Mouse (Mus musculus): Measurements from ENCODE around the gene Lrriq4. TPM values are rescaled to one million over a fixed set of nuclear protein-coding genes. Genes with fewer than 3 reads are reported as not detected.
A peak's percentile ranks its signal among the peaks of the same experiment; 100 is the strongest.
"Not testable (repeated sequence)": the region's sequence is repeated elsewhere in the genome, so short reads cannot be mapped to it uniquely, and the experiment has no call there.

Gene Lrriq4
- total RNA-seq, 2 experiments from 2014 or later, result not detected

GRCm38 (mm10) chr3:30655937-30656336 lies 11.6 kb downstream of the Lrriq4 start:
- intact Hi-C loops (cut with DNase I), result no loop called here
- no peak for DNase-seq

GRCm38 (mm10) chr3:30658486-30658885 lies 14.2 kb downstream of the Lrriq4 start:
- DNase-seq, result no peak
- intact Hi-C loops (cut with DNase I), result no loop called here

GRCm38 (mm10) chr3:30683190-30683589 lies 38.9 kb downstream of the Lrriq4 start:
- intact Hi-C loops (cut with DNase I), result no loop called here
- DNase-seq, result no peak

- no peak for DNase-seq
- intact Hi-C loops (cut with DNase I), result no loop called here
Measured at GRCm38 (mm10) chr3:30687216-30687615, 42.9 kb downstream of the Lrriq4 start.

GRCm38 (mm10) chr3:30690976-30691375 lies 46.7 kb downstream of the Lrriq4 start:
- no peak for DNase-seq
- intact Hi-C loops (cut with DNase I), result no loop called here

- intact Hi-C loops (cut with DNase I), result loop anchor here (1.0 to 5.0 kb wide), 5 partner anchors 97 to 443 kb away; partner anchors contain the start of gene Sec62
- DNase-seq, result no peak
Measured at GRCm38 (mm10) chr3:30695661-30696060, 51.4 kb downstream of the Lrriq4 start.

- intact Hi-C loops (cut with DNase I), result loop anchor here (1.0 to 5.0 kb wide), 5 partner anchors 96 to 442 kb away; partner anchors contain the start of gene Sec62
- DNase-seq, result peak; percentile 66 to 81
Measured at GRCm38 (mm10) chr3:30696346-30696745, 52.0 kb downstream of the Lrriq4 start.

GRCm38 (mm10) chr3:30697891-30698290 lies 53.6 kb downstream of the Lrriq4 start:
- DNase-seq, result no peak
- intact Hi-C loops (cut with DNase I), result loop anchor here (2.0 to 5.0 kb wide), 4 partner anchors 94 to 441 kb away; partner anchors contain the start of gene Sec62

GRCm38 (mm10) chr3:30699711-30700505 lies 55.6 kb downstream of the Lrriq4 start, which contains the start of gene Lrrc31:
Gene Lrrc31 (minus strand): TSS chr3:30699843.
- intact Hi-C loops (cut with DNase I), result loop anchor here (5.0 kb wide), 3 partner anchors 92 to 347 kb away; partner anchors contain the start of gene Sec62
- not testable (repeated sequence) for DNase-seq

- intact Hi-C loops (cut with DNase I), result no loop called here
- no peak for DNase-seq
Measured at GRCm38 (mm10) chr3:30705977-30706376, 61.7 kb downstream of the Lrriq4 start.

GRCm38 (mm10) chr3:30706614-30707276 lies 62.4 kb downstream of the Lrriq4 start:
- intact Hi-C loops (cut with DNase I), result no loop called here
- DNase-seq, result no peak

- DNase-seq, result no peak
- intact Hi-C loops (cut with DNase I), result no loop called here
Measured at GRCm38 (mm10) chr3:30710191-30710590, 65.9 kb downstream of the Lrriq4 start.

- intact Hi-C loops (cut with DNase I), result no loop called here
- no peak for DNase-seq
Measured at GRCm38 (mm10) chr3:30713334-30713733, 69.0 kb downstream of the Lrriq4 start.

GRCm38 (mm10) chr3:30718649-30719048 lies 74.3 kb downstream of the Lrriq4 start:
- no peak for DNase-seq
- intact Hi-C loops (cut with DNase I), result no loop called here

Other genes with a start within 250 kb of the Lrriq4 start
- 10 to 100 TPM; 27.4 to 35.8 TPM for gene Mecom, start 96.5 kb upstream of the Lrriq4 start, total RNA-seq (2021)
- not detected for gene Actrt3, start 44.6 kb upstream of the Lrriq4 start, total RNA-seq (2021)
- 10 to 100 TPM; 14.7 to 18.5 TPM for gene Mynn, start 42.4 kb upstream of the Lrriq4 start, total RNA-seq (2021)
- not detected for gene Lrrc34, start 3.4 kb downstream of the Lrriq4 start, total RNA-seq (2021)
- gene Lrrc31, start 55.3 kb downstream of the Lrriq4 start, total RNA-seq (2021), result under 1 TPM in 1 of 2 experiments, not detected in 1; 0.26 TPM
- gene Samd7, start 101.8 kb downstream of the Lrriq4 start, total RNA-seq (2021), result not detected
- gene Sec62, start 148.4 kb downstream of the Lrriq4 start, total RNA-seq (2021), result 10 to 100 TPM; 45.6 to 49.9 TPM
- under 1 TPM; 0.50 to 0.81 TPM for gene Gpr160, start 211.4 kb downstream of the Lrriq4 start, total RNA-seq (2021)

Data from heart, postnatal 10 days (tissue).